Mouse (Mus musculus): Measurements from ENCODE around the gene Aplnr.

The Aplnr gene

DNA sequence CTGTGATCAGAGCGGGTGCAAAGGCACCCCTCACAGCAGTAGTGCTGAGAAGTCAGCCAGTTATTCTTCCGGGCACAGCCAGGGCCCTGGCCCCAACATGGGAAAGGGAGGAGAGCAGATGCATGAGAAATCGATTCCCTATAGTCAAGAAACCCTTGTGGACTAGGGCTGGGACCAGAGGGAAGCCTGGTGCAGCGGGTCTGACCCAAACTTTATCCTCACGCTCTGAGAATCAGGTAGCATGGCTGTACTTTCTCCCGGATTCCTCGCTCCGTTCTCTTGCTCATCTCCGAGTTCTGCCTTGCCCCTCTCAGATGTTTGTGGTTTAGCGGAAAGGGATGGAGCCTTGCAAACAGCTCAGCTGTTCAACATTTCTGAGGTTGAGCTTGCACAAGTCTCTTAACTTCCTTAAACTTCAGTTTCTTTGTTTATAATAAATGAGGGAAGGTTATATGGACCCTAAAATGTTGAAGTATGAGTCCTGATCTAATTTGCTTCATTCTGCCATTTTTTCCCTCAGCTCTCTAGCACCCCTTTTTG, 1.6 kb downstream of the Aplnr start:
- no peak for DNase-seq (ENCODE audit: low spot score)

DNA sequence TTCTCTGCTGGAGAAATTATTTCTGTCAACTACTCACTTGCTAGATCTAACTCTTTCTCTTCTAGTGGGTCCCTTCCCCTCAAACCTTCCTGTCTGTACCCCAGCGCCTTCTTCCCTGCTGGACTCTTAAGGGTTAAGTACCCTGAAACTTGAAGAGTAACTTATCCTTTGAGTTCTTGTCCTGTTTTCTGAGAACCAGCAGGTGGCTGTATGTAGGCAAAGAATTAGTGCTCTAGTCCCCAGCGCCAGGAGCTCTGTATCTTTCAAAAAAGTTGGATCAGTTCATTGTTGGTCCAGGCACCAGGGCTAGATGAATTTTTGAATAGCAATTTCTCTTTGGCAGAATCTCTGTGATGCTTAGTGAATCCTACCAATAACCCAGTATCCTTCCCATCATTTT, 2.1 kb downstream of the Aplnr start:
- DNase-seq (ENCODE audit: low spot score): no peak

DNA sequence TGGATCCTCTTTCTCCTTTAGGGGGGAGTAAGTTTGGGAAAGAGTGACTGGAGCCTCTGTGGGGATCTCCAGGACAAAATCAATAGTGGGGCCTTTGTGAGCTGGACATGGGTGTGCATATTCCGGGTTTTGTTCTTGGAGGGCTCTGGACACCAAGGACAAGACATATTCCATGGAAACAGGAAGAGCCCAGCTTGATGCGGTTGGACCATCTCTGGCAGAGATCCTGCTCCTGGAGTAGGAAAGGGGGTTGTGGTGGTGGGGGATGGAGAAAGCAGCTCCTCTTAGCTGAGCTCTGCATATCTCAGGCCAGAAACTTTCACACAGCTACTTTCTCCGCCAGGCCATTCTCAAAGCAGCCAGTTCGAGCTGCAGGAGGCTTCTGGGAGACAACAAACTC, 3.4 kb downstream of the Aplnr start:
- DNase-seq (ENCODE audit: low spot score): no peak

DNA sequence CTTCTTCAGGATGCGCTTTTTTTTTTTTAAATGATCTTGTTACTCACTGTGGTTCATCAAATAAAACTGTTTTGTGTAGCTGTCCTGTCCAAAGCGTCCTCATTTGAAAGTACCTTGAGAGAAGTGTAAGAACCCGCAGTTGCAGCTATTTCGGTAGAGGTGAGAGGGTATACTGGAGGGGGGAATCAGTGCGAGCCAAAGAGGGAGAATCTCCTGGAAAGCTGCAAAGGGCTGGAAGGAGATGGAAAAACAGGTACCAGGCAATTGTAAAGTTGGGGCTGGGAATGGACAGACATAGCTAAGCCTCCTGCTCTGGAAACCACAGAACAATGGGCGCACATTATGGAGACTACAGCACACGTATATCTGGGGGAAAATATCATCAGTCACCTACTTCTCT, 3.8 kb downstream of the Aplnr start:
- no peak for DNase-seq (ENCODE audit: low spot score)

DNA sequence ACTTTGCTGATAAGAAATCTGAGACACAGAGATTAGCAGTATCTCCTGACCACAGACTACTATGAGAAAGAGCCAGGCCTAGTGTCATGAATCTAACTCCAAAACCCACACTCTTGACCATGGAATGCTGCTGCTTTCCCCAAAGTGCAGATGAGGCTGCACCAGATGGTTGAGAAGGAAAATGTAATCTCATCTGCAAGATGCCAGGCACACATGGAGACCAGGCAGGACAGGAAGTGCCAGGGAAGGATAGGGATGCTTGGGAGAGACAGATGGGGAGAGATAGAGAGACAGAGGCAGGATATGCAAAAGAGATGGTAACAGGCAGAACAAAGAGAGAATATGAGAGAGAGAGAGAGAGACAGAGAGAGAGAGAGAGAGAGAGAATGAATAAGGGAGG, 4.8 kb downstream of the Aplnr start:
- DNase-seq (ENCODE audit: low spot score): no peak

DNA sequence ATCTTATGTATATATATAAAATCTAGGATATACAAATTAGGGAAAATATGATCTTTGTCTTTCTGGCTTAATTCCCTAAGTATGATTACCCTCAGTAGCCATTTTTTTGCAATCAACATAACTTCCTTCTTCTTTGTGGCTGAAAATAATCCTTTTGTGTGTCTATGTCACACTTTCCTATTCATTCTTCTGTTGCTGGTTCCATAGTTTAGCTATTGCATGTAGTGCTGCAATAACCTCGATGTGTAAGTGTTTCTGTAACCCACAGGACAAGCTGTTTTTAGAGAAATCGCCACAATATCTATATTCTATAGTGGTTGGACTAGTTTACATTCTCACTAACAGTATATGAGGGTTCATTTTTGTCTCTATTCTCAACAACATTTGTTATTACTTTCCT, 8.9 kb downstream of the Aplnr start:
- DNase-seq (ENCODE audit: low spot score): no peak

DNA sequence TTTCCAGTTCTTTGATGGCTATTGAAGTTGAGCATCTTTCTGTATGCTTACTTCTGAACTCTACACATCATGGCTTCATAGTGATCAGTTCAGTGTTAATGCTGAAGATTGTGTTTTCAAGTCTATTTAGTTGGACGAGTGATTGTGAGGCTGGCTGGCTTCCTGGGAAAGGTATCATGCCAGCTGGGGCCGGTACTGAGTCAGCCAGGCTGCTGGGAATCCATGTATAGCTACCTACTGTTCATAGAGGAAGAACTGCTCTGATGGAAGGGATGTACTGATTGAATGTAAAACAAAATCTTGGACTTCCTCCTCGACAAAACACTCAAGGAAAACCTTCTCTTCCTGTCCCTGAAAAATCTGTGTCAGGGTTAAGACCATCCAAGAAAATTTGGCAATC, 9.3 kb downstream of the Aplnr start:
- no peak for DNase-seq (ENCODE audit: low spot score)

DNA sequence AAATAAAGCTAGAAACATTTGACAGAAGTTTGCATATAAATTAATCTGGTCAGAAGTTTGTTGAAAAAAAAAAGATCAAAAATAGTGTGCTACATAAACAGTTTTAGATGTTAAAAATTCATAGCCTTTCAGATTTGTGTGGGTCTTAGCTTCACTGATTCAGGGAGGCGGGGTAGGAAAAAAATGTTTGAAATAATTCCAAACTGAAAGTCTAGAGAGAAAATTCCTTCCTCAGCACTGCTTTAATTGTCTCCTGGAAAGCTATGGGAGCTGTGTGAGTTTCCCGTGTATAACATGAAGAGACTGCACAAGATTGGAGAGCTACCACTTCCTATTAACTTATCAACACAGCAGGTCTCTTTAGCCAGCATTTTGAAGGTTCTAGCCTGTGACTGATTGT, 11.5 kb downstream of the Aplnr start:
- no peak for DNase-seq (ENCODE audit: low spot score)

DNA sequence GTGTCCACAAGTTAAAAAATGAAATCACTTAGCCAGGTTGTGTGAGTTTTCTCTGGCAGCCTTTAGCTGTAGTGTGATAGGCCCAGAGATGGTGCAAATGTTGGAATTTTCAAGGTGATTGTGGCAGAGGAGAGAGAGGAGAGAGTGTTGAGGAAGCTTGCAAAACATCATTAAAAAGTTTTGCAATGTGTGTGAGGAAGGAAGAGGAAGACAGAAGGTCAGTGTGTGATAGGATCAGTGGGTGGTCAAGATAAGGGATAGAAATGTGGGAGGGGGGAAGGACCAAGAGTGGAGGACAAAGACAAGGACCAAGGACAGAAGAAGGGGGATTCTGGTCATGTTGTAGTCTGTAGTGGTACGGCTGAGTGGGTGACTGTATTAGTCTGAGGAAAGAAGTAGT, 14.3 kb downstream of the Aplnr start:
- no peak for DNase-seq (ENCODE audit: low spot score)

DNA sequence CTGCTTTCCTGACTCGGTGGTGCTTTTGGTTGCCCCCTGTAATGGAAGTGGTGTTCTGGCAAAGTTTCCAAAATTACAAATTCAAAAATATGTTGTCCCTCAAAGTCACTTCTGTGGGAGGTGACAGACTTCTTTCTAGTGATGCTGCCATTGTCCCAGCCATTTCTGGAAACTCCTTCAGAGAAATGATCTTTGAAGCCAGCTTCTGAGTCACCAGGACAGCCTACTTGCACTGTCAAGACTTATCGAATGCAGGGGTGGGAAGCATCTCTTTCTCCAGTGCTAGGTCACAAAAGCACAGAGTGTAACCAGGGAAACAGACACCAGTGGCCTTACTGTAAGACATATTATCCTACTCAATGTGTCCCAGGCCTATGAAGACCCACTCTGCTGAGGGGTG, 15.2 kb downstream of the Aplnr start:
- no peak for DNase-seq (ENCODE audit: low spot score)

DNA sequence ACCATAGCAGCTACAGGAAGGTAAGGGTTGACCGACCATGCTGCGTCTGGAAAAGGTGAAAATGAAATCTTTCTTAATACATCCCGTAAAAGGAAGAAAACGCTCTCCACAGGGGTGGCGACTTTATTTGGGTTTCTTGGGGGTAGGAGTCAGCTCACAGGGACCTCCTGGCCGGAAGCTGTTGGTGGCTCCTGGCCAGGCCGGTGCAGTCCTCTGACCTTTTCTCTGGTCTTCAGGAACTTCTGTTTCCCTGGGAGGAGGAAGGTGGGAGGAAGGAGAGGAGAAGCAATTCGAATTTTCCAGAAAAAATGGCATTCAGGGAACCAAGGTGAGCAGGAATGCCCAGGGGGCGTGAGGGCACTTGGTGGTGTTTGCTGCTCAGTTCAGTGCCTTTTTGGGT, 19.3 kb downstream of the Aplnr start:
- no peak for DNase-seq (ENCODE audit: low spot score)

DNA sequence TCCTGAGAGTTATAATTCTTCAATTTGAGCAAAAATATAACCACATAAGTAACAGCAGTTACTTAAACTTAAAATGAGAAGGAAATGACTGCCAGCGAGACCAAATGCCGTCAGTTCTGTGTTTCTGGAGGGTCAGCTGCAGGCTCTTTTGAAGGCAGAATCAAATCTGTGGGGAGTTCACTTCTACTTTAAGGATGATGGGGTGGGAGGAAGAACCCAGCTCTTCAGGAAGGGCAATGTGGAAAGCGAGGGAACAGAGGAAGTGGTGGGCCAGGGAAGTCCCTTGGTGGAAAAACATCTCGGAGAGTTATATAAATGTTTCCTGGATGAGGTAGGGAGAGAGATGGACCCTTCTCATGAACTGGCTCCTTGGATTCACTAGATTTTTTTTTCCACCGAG, 20.1 kb downstream of the Aplnr start:
- DNase-seq (ENCODE audit: low spot score): no peak

DNA sequence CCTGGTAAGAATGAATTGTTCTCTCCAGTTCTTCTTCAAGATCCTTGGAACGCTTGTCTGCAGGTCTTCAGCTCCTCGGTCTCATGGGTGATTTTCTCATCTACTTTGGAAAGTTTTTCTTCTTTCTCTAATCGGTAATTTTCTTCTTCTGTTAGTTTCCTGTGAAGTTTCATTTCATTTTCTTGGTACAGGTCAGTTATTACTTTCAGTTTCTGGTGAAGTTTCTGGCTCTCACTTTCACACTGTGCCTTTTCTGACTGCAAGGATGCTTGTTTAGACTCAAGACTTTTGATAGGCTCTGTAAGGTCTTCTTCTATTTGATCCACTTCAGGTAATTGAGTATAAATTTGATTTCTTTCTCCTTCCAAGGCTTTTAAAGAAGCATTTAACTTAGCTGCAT, 21.4 kb downstream of the Aplnr start:
- DNase-seq (ENCODE audit: low spot score): no peak

DNA sequence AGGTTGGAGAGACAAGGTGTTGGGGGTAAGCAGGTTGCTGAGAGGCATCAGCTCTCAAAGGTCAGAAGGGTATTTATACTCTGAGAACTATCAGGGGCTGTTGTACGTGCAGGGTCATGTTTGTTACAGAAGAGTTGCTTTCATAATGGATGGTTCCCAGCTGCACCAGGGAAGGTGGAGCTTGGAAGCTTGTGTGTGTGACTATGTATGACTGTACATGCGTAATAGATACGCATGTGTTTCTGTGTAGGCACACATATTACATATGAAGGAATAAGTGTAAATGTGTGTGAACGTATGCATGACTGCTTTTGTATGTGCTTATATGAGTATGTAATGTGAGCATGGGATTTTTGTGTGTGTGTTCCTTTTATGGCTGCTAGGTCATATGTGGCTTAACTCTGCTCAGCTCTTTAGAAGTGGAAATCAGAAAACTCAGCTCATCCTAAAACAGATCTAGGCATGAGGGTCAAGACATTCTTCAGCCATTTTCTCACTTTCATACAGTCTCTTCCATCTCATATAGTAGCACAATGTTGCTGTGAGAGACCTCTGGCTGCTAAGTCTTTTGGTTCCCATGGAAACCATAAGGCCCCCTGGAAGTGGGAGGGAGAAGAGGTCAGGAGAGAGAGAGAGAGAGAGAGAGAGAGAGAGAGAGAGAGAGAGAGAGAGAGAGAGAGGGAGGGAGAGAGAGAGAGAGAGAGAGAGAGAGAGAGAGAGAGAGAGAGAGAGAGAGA, 25.0 kb downstream of the Aplnr start:
- no peak for DNase-seq (ENCODE audit: low spot score)

DNA sequence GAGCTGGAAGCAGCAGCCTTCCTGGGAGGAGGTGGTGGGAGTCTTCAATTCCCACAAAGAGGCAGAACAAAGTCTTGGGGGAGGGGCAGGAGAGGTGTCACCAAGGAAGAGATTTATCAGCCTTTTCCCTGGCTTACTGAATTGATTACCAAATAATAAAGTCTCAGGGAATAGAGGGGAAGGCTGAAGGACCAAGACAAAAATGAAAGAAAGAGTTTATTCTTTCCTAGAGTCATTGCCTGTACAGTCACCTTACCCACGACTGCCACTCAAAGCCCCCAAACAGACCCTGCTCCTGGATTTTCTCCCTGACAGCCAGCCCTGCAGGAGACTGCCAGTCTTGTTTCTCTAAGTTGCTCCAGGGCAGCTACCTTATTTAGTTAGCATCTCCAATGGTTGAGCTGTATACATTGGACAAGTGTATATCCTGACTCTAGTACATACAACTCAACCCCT, 25.6 kb downstream of the Aplnr start:
- DNase-seq (ENCODE audit: low spot score): no peak

DNA sequence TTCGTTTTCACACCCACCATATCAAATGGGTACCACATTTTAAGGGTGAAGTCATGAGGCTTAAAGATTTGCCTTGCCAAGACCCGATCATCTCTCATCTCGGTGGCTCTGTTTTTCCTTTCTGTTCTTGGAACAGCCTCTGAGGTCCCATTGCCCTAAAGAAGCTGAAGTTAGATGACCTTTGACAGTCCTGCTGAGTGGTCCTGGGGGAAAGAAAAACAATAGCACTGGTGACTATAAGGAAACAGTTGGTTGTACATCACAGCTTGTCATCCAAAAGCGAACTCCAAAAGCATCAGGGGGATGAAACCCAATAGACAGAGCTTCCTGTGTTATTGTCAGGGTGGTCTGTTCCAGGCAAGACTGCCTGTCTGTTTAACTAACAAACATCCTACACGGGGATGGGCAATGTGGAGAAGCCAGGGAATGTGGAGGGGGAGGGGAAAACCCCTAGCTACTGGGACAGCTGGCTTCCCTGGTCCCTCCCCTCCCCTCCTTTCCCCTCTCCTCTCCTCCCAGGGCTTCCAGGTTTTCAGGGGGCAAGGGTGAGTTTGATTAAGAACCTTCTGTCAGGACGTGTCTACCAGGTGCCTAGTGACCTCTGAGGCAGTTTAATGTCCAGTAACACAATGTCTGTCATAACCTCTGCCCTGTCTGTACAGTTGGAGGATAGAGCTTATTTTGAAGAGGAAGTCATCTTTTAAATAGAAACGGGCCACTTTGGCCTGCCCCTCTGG, 27.5 kb downstream of the Aplnr start:
- DNase-seq (ENCODE audit: low spot score): no peak

DNA sequence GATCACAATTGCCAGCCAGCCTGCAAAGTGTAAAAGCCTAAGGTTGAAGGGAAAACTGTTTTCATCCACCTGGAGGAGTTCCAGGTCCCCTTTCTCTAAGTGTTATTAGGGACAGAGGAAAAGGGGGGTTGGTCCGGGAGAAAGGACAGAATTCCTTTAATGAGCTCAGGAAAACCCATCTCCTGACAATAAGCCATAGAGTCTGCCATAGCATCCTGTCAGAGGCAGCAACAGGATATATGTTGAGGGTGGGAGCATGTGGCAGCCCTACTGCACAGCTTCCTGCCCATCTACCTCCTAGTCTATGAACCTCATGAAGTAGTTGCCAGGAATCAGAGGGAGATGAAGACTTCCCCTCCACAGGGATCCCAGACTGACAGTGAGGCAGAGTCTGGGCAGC, 31.6 kb downstream of the Aplnr start:
- DNase-seq (ENCODE audit: low spot score): no peak

DNA sequence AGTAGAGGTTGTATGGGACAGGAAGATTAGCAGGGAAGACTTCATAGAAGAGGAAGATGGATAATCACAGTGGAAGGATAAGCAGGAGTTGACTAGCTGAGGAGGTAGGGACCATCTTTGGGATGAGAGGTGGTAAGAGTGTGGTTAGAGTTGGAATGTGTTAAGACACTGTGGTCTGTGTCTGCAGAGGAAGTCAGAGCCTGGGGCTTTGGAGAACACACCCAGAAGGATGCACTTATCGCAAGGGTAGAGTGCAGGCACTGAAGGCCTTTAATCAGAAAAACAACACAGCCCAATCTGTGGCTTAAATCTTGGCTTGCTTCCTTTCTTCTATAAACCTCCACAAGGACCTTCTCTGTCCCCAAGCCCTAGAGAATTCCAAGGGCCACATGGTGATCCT, 32.3 kb downstream of the Aplnr start:
- DNase-seq (ENCODE audit: low spot score): no peak

DNA sequence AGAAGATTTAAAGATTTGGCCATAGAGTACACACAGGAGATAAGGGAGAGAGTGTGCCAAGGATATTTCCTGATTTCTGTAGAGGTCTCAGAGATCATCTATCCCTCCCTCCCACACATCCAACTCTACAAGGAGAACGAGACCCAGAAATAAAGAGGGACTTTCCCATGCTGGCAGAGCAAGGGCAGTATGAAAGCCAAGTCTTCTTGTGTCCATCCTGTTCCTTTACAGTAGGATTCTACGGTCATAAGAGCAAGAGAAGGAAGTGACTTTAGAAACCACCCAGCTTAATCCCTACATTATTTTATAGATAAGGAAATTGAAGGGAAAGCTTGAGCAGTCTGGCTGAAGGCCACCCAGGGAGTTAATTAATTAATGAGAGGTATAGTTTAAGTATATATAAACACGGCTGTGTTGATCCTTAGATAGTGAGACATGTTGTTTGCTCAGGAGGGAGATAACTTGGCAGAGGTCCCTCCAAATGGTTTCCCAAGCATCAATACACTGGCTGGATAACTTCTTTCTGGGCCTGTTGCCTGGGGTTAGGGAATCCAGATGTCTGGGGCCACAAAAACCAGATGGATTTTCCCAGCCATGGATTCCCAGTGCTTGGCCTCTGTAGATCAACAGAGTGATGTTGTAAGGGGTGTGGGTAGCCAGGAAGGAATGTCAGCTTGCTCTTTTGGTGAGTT, 36.2 kb downstream of the Aplnr start:
- DNase-seq (ENCODE audit: low spot score): peak; percentile 86

DNA sequence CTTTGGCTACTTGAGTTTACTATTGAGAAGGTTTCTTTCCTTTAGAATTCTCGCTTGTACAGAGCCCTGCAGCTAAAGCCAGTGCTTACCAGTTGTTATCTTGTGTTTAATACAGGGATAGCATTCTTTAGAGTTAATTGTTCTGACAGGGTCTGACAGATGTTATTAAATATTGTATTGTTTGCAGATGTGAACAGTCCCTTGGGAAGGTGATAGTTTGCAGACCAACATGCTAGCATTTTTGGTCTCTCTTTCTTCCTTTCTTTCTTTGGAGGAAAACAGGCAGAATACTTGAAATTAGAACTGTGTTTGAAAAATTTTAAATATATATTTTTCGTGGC, 36.7 kb downstream of the Aplnr start:
- no peak for DNase-seq (ENCODE audit: low spot score)

DNA sequence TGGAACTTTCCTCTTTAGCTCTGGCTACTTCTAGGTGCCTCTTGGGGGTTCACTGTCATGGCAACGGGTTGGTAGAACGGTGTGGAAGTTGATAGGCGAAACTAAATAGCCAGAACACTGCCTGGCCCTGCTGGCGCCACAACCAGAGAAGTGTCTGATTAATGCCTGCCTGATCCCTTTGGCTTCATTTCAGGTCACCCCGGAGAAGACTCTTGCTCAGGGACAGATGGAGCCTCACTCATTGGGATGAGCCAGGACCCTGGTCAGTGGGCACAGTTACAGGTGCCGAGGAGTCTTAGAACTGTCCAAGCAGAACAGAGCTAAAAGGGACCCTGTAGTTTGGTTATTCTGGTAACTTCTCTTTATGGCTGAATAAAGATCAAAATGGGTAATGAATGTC, 37.5 kb downstream of the Aplnr start:
- DNase-seq (ENCODE audit: low spot score): no peak

DNA sequence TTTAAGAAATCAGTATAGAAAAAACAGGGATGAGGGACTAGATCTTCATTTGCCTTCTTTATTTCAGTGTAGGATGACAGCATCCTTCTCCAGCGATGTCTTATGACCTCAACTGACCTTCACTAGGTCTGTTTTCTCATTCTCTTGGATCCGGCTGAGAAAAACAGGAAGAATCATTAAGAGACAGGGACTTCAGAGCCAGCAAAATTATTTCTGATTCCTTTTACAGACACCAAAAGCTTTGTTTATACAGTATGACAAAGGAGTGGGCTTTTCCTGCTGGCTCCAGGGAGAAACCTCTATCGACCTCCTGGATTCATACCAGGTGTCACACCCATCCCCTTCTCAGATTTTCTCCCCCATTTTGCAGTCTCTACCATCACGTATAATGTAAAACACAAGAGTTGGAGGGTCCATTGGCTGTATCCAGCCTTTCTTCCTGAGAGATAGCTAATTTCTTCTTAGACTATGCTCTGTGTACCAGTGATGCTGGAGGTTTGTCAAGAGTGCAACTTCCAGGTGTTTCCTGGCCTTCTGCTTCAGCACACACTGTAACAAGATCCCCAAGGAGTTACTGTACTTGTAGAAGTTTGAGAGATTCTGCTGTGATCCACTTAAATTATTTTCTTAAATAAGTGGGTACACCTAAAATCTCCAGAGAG, 42.2 kb downstream of the Aplnr start:
- DNase-seq (ENCODE audit: low spot score): no peak
